Mouse (Mus musculus): ENCODE results near the gene Ahcyl1.

DNA sequence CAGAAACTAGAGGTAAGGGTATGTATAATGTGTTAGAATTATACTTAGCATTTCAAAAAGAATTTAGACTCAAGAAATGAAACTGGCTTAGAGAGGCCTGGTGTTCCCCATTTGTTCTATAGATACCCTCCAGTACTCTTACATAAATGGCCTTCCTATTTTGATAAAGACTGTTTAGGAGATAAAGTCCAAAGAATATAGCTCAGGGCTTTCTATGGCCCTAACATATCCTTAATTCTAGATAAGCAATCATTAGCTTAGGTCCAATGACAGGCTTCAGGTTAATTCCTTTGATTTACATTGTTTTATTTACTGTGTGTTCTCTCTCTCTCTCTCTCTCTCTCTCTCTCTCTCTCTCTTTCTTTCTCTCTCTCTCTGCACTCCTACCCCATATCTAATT lies 7.1 kb downstream of the Ahcyl1 start:
- no peak for TF ChIP-seq CTCF (IDR thresholded peaks at IDR 0.05; ENCODE audit: borderline replicate concordance, insufficient read depth, low read length)
- TF ChIP-seq POLR2A (IDR thresholded peaks at IDR 0.05; ENCODE audit: low read depth, low read length): no peak
